Mouse (Mus musculus): Measurements from ENCODE around the gene Alg14. TPM values are rescaled to one million over a fixed set of nuclear protein-coding genes. Genes with fewer than 3 reads are reported as not detected.

Gene Alg14
- total and polyA plus RNA-seq, 3 experiments: 6.0 to 10.2 (median 6.3) TPM

DNA sequence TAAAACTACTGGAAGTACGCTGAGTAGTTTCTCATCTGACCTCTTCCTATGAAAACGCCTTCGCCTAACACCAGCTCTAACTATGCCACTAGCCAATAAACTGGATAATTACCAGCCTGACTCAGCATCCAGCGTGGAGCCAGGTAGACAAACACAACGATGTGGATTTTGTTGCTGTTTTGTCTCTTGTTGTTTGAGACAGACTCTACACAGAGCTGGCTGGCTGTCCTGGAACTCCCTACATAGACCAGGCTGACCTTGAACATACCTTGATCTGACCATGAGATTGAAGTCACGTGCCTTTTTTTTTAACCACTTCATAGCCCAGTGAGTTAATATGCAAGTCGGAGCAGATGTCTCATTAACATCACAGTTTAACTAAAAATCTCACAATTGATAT, 36.1 kb upstream of the Alg14 start:
- in situ Hi-C loops (cut with MboI; ENCODE audit: low pct_ligation_motif_present, low pct_unique_long_range_greater_than_20kb, low sequenced_read_pairs) (loop anchor here (5.0 kb wide), 1 partner anchor 37 kb away; the partner anchor contains the start of gene Alg14), dilution Hi-C loops (cut with MboI; ENCODE audit: extremely low pct_ligation_motif_present, extremely low pct_unique_long_range_greater_than_20kb, low sequenced_read_pairs) (no loop called here)
- no peaks in the 10 kb centered on the region for H3K27me3 ChIP-seq (replicated peaks)
- DNase-seq (ENCODE audit: extremely low read depth): no peak
- no peak overlapping the region for H3K4me3 ChIP-seq (replicated peaks in 1 of 3; ENCODE audit: low read depth in 2 of 3, low read length in 2 of 3, poor library complexity in 1 of 3)
- no peaks in the 10 kb centered on the region for H3K4me1 ChIP-seq (ENCODE audit: control insufficient read depth in 1 of 2, insufficient read depth in 2 of 2)
- no peak for TF ChIP-seq SMC3 (IDR thresholded peaks at IDR 0.05; ENCODE audit: low read depth, low read length)
- TF ChIP-seq ZMIZ1 (IDR thresholded peaks at IDR 0.05; ENCODE audit: low read depth, low read length): no peak
- no peak for TF ChIP-seq CHD2 (IDR thresholded peaks at IDR 0.05; ENCODE audit: low read length)
- TF ChIP-seq SIN3A (IDR thresholded peaks at IDR 0.05; ENCODE audit: low read length): no peak
- TF ChIP-seq MXI1 (IDR thresholded peaks at IDR 0.05; ENCODE audit: low read depth, low read length): no peak
- no peak for TF ChIP-seq IRF4 (IDR thresholded peaks at IDR 0.05; ENCODE audit: low read depth, low read length)
- TF ChIP-seq POLR2AphosphoS2 (IDR thresholded peaks at IDR 0.05; ENCODE audit: low read depth, low read length): no peak
- TF ChIP-seq HCFC1 (IDR thresholded peaks at IDR 0.05; ENCODE audit: low read depth, low read length): no peak
- no peak for TF ChIP-seq MEF2A (IDR thresholded peaks at IDR 0.05; ENCODE audit: borderline replicate concordance, low read depth, low read length)
- TF ChIP-seq JUND (conservative IDR thresholded peaks at IDR 0.05; ENCODE audit: low read depth, low read length): no peak
- TF ChIP-seq ZNF384 (IDR thresholded peaks at IDR 0.05; ENCODE audit: low read depth, low read length): no peak
- TF ChIP-seq RAD21 (IDR thresholded peaks at IDR 0.05; ENCODE audit: low read depth, low read length): no peak
- H3K36me3 ChIP-seq (replicated peaks in 1 of 2; ENCODE audit: control insufficient read depth in 1 of 2, insufficient read depth in 1 of 2, low read length in 1 of 2): no peaks in the 10 kb centered on the region
- no peak overlapping the region for H3K9ac ChIP-seq (ENCODE audit: insufficient read depth, low read depth)
- H3K79me2 ChIP-seq (replicated peaks; ENCODE audit: control insufficient read depth, extremely low read depth, insufficient read depth, poor library complexity, severe bottlenecking): no peaks in the 10 kb centered on the region
- H3K4me2 ChIP-seq (ENCODE audit: insufficient read depth, low read depth, poor library complexity, severe bottlenecking): no peak overlapping the region
- no peaks in the 10 kb centered on the region for H3K9me3 ChIP-seq (replicated peaks; ENCODE audit: low read length)
- no peak overlapping the region for H3K27ac ChIP-seq (ENCODE audit: insufficient read depth, low read depth)

GRCm38 (mm10) chr3:121256131-121256530, 35.4 kb upstream of the Alg14 start:
- H3K27me3 ChIP-seq (replicated peaks): no peaks in the 10 kb centered on the region
- TF ChIP-seq JUND (conservative IDR thresholded peaks at IDR 0.05; ENCODE audit: low read depth, low read length): no peak
- H3K9ac ChIP-seq (ENCODE audit: insufficient read depth, low read depth): no peak overlapping the region
- in situ Hi-C loops (cut with MboI; ENCODE audit: low pct_ligation_motif_present, low pct_unique_long_range_greater_than_20kb, low sequenced_read_pairs): loop anchor here (5.0 kb wide), 1 partner anchor 36 kb away; the partner anchor contains the start of gene Alg14
- H3K4me1 ChIP-seq (ENCODE audit: control insufficient read depth in 1 of 2, insufficient read depth in 2 of 2): no peaks in the 10 kb centered on the region
- H3K79me2 ChIP-seq (replicated peaks; ENCODE audit: control insufficient read depth, extremely low read depth, insufficient read depth, poor library complexity, severe bottlenecking): no peaks in the 10 kb centered on the region
- H3K27ac ChIP-seq (ENCODE audit: insufficient read depth, low read depth): no peak overlapping the region
- H3K9me3 ChIP-seq (replicated peaks; ENCODE audit: low read length): no peaks in the 10 kb centered on the region
- H3K36me3 ChIP-seq (replicated peaks in 1 of 2; ENCODE audit: control insufficient read depth in 1 of 2, insufficient read depth in 1 of 2, low read length in 1 of 2): no peaks in the 10 kb centered on the region
- dilution Hi-C loops (cut with MboI; ENCODE audit: extremely low pct_ligation_motif_present, extremely low pct_unique_long_range_greater_than_20kb, low sequenced_read_pairs): no loop called here
- no peak for DNase-seq (ENCODE audit: extremely low read depth)
- H3K4me3 ChIP-seq (replicated peaks in 1 of 3; ENCODE audit: low read depth in 2 of 3, low read length in 2 of 3, poor library complexity in 1 of 3): no peak overlapping the region
- H3K4me2 ChIP-seq (ENCODE audit: insufficient read depth, low read depth, poor library complexity, severe bottlenecking): no peak overlapping the region

DNA sequence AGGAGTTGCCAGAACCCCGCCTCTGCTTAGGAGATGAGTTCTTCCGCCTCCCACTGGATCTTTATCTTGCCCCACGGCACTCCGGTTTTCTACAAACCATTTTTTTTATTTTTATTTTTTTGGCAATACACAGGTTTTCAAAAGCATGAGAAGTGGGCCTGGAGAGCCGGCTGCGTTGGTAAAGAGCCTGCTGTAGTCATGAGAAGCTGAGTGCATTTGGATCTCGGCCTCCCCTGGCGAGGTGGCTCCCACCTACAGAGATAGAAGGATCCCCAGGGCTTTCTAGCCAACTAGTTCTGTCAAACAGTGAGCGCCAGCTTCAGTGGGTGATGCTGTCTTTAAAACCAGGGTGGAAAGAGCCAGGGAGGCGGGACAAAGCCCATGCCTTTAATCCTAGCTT, 34.2 kb upstream of the Alg14 start:
- H3K27me3 ChIP-seq (replicated peaks): no peaks in the 10 kb centered on the region
- no peak overlapping the region for H3K27ac ChIP-seq (ENCODE audit: insufficient read depth, low read depth)
- no peak overlapping the region for H3K9ac ChIP-seq (ENCODE audit: insufficient read depth, low read depth)
- H3K36me3 ChIP-seq (replicated peaks in 1 of 2; ENCODE audit: control insufficient read depth in 1 of 2, insufficient read depth in 1 of 2, low read length in 1 of 2): no peaks in the 10 kb centered on the region
- DNase-seq (ENCODE audit: extremely low read depth): no peak
- H3K4me2 ChIP-seq (ENCODE audit: insufficient read depth, low read depth, poor library complexity, severe bottlenecking): no peak overlapping the region
- no peaks in the 10 kb centered on the region for H3K4me1 ChIP-seq (ENCODE audit: control insufficient read depth in 1 of 2, insufficient read depth in 2 of 2)
- in situ Hi-C loops (cut with MboI; ENCODE audit: low pct_ligation_motif_present, low pct_unique_long_range_greater_than_20kb, low sequenced_read_pairs) (loop anchor here (5.0 kb wide), 1 partner anchor 35 kb away; the partner anchor contains the start of gene Alg14), dilution Hi-C loops (cut with MboI; ENCODE audit: extremely low pct_ligation_motif_present, extremely low pct_unique_long_range_greater_than_20kb, low sequenced_read_pairs) (no loop called here)
- H3K4me3 ChIP-seq (replicated peaks in 1 of 3; ENCODE audit: low read depth in 2 of 3, low read length in 2 of 3, poor library complexity in 1 of 3): no peak overlapping the region
- H3K9me3 ChIP-seq (replicated peaks; ENCODE audit: low read length): peaks cover 1% of the 10 kb centered on the region
- no peaks in the 10 kb centered on the region for H3K79me2 ChIP-seq (replicated peaks; ENCODE audit: control insufficient read depth, extremely low read depth, insufficient read depth, poor library complexity, severe bottlenecking)
- TF ChIP-seq CHD2 (IDR thresholded peaks at IDR 0.05; ENCODE audit: low read length) (no peak), USF1 (IDR thresholded peaks at IDR 0.05; ENCODE audit: low read depth, low read length) (no peak), JUN (IDR thresholded peaks at IDR 0.05; ENCODE audit: insufficient read depth, low read depth, low read length) (no peak), ZMIZ1 (IDR thresholded peaks at IDR 0.05; ENCODE audit: low read depth, low read length) (no peak), HCFC1 (IDR thresholded peaks at IDR 0.05; ENCODE audit: low read depth, low read length) (no peak), MEF2A (IDR thresholded peaks at IDR 0.05; ENCODE audit: borderline replicate concordance, low read depth, low read length) (no peak), GABPA (IDR thresholded peaks at IDR 0.05; ENCODE audit: insufficient replicate concordance, low read depth, low read length) (no peak), E2F4 (IDR thresholded peaks at IDR 0.05; ENCODE audit: insufficient replicate concordance, low read depth, low read length) (no peak), RCOR1 (conservative IDR thresholded peaks at IDR 0.05; ENCODE audit: low read depth, low read length) (no peak), ELF1 (IDR thresholded peaks at IDR 0.05; ENCODE audit: low read depth, low read length) (no peak), JUND (conservative IDR thresholded peaks at IDR 0.05; ENCODE audit: low read depth, low read length) (no peak), CHD1 (IDR thresholded peaks at IDR 0.05; ENCODE audit: low read depth, low read length) (no peak), TBP (conservative IDR thresholded peaks at IDR 0.05; ENCODE audit: low read depth, low read length) (no peak), NRF1 (IDR thresholded peaks at IDR 0.05; ENCODE audit: low read depth, low read length) (no peak), TCF12 (IDR thresholded peaks at IDR 0.05; ENCODE audit: low read depth, low read length) (no peak)
